ENCODE assay signal across 14 mouse cellular contexts in the genomic region with DNA sequence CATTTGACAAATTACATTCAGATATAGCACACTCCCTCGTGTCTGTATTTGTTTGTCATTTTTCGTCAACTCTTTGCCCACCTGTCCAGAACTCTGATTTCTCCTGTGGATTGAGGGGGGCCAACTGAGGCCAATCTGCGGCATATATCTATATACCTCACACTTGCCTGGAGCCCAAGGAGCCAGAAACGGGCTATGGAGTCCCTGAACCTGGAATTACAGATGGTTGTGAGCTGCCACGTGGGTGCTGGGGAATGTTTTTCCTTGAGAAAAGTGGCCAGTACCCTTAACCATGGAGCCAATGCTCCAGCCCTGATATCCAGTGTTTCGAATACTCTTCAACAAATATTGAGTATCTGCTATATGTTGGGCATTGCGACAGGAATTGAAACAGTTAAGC. TPM values are rescaled to one million over a fixed set of nuclear protein-coding genes. Genes with fewer than 3 reads are reported as not detected.
"Had no signal": no experiment of that assay in that cellular context is flagged by ENCODE, and none has a peak within 500 bp of the region (broad histone marks: within the 10 kb centered on the region; RNA-seq: fewer than 3 reads in every experiment).

No protein-coding gene starts in this region.

- DNase-seq: gastrocnemius, adult 2 months; gastrocnemius, postnatal 10 days; gastrocnemius, postnatal 25 days; heart, postnatal 14 days; heart, postnatal 36 days; kidney, adult 2 months; kidney, adult 9 months; kidney, postnatal 14 days; kidney, postnatal 4 days; liver; liver, embryonic 13.5 days had no signal

RNA-seq across cellular contexts. Expression of gene Txndc2, which starts 31.0 kb away (rescaled TPM):
- total RNA-seq: gastrocnemius, adult 2 months; gastrocnemius, postnatal 25 days; granulocyte monocyte progenitor cell, adult 5-6 weeks; heart, postnatal 36 days; layer of hippocampus, adult 2 months; layer of hippocampus, postnatal 25 days had no signal
